Mouse (Mus musculus) CD4-positive, CD25-positive, alpha-beta regulatory T cell, adult 4 months (primary cell): Measurements from ENCODE around the gene B3gnt2. TPM values are rescaled to one million over a fixed set of nuclear protein-coding genes. Genes with fewer than 3 reads are reported as not detected.

ENCODE experiments used
- ATAC-seq: one replicate; pipeline ENCODE4 v1.8.0; 2017
- polyA plus RNA-seq, 2 experiments: library from polyadenylated mRNA; unstranded; fragments of 100-300 nt; shearing (Covaris generic); gene quantifications; one replicate each; pipeline ENCODE4 v1.2.1; 2017

Gene B3gnt2
- polyA plus RNA-seq, 2 experiments from 2014 or later, result 7.0 to 16.4 TPM

GRCm38 (mm10) chr11:22720096-22720495, 140.7 kb downstream of the B3gnt2 start:
- ATAC-seq, result no peak

GRCm38 (mm10) chr11:22719570-22719969, 141.2 kb downstream of the B3gnt2 start:
- ATAC-seq, result no peak

GRCm38 (mm10) chr11:22718036-22718435, 142.7 kb downstream of the B3gnt2 start:
- ATAC-seq, result no peak

- ATAC-seq, result no peak
Observed at GRCm38 (mm10) chr11:22711327-22711726, 149.4 kb downstream of the B3gnt2 start.

GRCm38 (mm10) chr11:22710596-22710995, 150.2 kb downstream of the B3gnt2 start:
- ATAC-seq, result peak; percentile 100

Other genes starting within 250 kb of the B3gnt2 start
- gene Zrsr1, start 111.0 kb upstream of the B3gnt2 start, polyA plus RNA-seq, result 10 to 100 TPM in 1 of 2 experiments, 1 to 10 TPM in 1; 8.2 to 10.2 TPM
- 10 to 100 TPM; 25.1 to 38.5 TPM for gene Gm28048, start 121.1 kb upstream of the B3gnt2 start, polyA plus RNA-seq
- gene Commd1, start 121.4 kb upstream of the B3gnt2 start, polyA plus RNA-seq, result 10 to 100 TPM; 78.2 to 81.2 TPM
- gene Cct4, start 129.6 kb upstream of the B3gnt2 start, polyA plus RNA-seq, result 100 to 1,000 TPM; 181 to 233 TPM
- gene Fam161a, start 146.6 kb upstream of the B3gnt2 start, polyA plus RNA-seq, result 1 to 10 TPM; 3.1 to 3.8 TPM